In genomic region chr3:88140178-88140902, GRCm38 (mm10) we compare ENCODE assay signal across 7 mouse cellular contexts. TPM values are rescaled to one million over a fixed set of nuclear protein-coding genes. Genes with fewer than 3 reads are reported as not detected.
DNase-seq lines count a peak whose midpoint lies in the region; ATAC-seq and TF ChIP-seq lines count a peak whose summit lies in the region.

No protein-coding gene starts in this region.

- no peak for TF ChIP-seq POLR2A in CH12.LX (IDR thresholded peaks at IDR 0.05; ENCODE audit: low read depth, low read length)

- WGBS in forebrain, postnatal 0 days: 36% methylated on average over 11 of the region's 11 CpGs
- WGBS in intestine, embryonic 14.5 days: 9% methylated on average over 11 of the region's 11 CpGs
- WGBS in liver, embryonic 15.5 days (ENCODE audit: insufficient replicate concordance): 25% methylated on average over 11 of the region's 11 CpGs

- H3K9me3 ChIP-seq in CH12.LX (replicated peaks; ENCODE audit: low read length): no peaks in the 10 kb centered on the region
- no peaks in the 10 kb centered on the region for H3K9me3 ChIP-seq in forebrain, postnatal 0 days (ENCODE audit: low read length)
- no peaks in the 10 kb centered on the region for H3K9me3 ChIP-seq in intestine, embryonic 14.5 days (ENCODE audit: control insufficient read depth, low read length)
- no peaks in the 10 kb centered on the region for H3K9me3 ChIP-seq in liver, embryonic 15.5 days (replicated peaks)

- H3K4me2 ChIP-seq in CH12.LX (ENCODE audit: insufficient read depth, low read depth, poor library complexity, severe bottlenecking): peak overlapping the region; percentile 84
- H3K4me2 ChIP-seq in forebrain, postnatal 0 days (ENCODE audit: low read depth): no peak overlapping the region
- peak overlapping the region; percentile 97 for H3K4me2 ChIP-seq in intestine, embryonic 14.5 days (ENCODE audit: low read length)
- peak overlapping the region; percentile 98 for H3K4me2 ChIP-seq in liver, embryonic 15.5 days

- peaks cover 12 to 47% of the 10 kb centered on the region in 2 experiments for H3K4me1 ChIP-seq in CH12.LX (ENCODE audit: control insufficient read depth in 1 of 2, insufficient read depth in 2 of 2)
- H3K4me1 ChIP-seq in forebrain, postnatal 0 days (ENCODE audit: insufficient read depth): peaks cover 27% of the 10 kb centered on the region
- peaks cover 50% of the 10 kb centered on the region for H3K4me1 ChIP-seq in intestine, embryonic 14.5 days (replicated peaks; ENCODE audit: control insufficient read depth, insufficient read depth, low read length)
- H3K4me1 ChIP-seq in liver, embryonic 15.5 days (replicated peaks): peaks cover 81% of the 10 kb centered on the region

- H3K9ac ChIP-seq in CH12.LX (ENCODE audit: insufficient read depth, low read depth): peak overlapping the region; percentile 49
- no peak overlapping the region for H3K9ac ChIP-seq in forebrain, postnatal 0 days
- 0 out of 2 replicates have a peak overlapping the region, but pooled peaks have one; percentile 13 for H3K9ac ChIP-seq in intestine, embryonic 14.5 days (ENCODE audit: low read length)
- no peak overlapping the region for H3K9ac ChIP-seq in liver, embryonic 15.5 days

- no peak for TF ChIP-seq CTCF in CH12.LX (conservative IDR thresholded peaks at IDR 0.05 in 1 of 2, IDR thresholded peaks at IDR 0.05 in 1 of 2; ENCODE audit: low read depth in 2 of 2, low read length in 2 of 2)
- no peak for TF ChIP-seq CTCF in forebrain, postnatal 0 days (IDR thresholded peaks at IDR 0.05; ENCODE audit: low read depth)

- DNase-seq in CH12.LX (ENCODE audit: extremely low read depth): no peak
- DNase-seq in brain, adult 2 months (ENCODE audit: low read depth, low spot score): peak; percentile 90
- no peak for DNase-seq in forebrain, postnatal 0 days
- peak; percentile 61 for DNase-seq in intestine, embryonic 14.5 days (ENCODE audit: low spot score)
- DNase-seq in ovary, postnatal 14 days (ENCODE audit: low spot score): peak; percentile 63
- no peak for DNase-seq in adrenal gland, postnatal 36 days

- H3K4me3 ChIP-seq in CH12.LX (replicated peaks in 1 of 3; ENCODE audit: low read depth in 2 of 3, low read length in 2 of 3, poor library complexity in 1 of 3): peak overlapping the region in 1 of 3 experiments; percentile 96
- no peak overlapping the region for H3K4me3 ChIP-seq in forebrain, postnatal 0 days (ENCODE audit: low read depth, low read length)
- no peak overlapping the region; the same call in 1 of the 2 replicates for H3K4me3 ChIP-seq in intestine, embryonic 14.5 days (ENCODE audit: low read depth, low read length)
- H3K4me3 ChIP-seq in liver, embryonic 15.5 days (replicated peaks): no peak overlapping the region

- H3K36me3 ChIP-seq in CH12.LX (replicated peaks in 1 of 2; ENCODE audit: control insufficient read depth in 1 of 2, insufficient read depth in 1 of 2, low read length in 1 of 2): peaks cover 0 to 10% of the 10 kb centered on the region in 2 experiments
- H3K36me3 ChIP-seq in forebrain, postnatal 0 days (ENCODE audit: insufficient read depth): no peaks in the 10 kb centered on the region; the same call in 1 of the 2 replicates
- H3K36me3 ChIP-seq in intestine, embryonic 14.5 days (ENCODE audit: control insufficient read depth, insufficient read depth, low read length): no peaks in the 10 kb centered on the region
- no peaks in the 10 kb centered on the region for H3K36me3 ChIP-seq in liver, embryonic 15.5 days (replicated peaks)

- peak overlapping the region; percentile 88 for H3K27ac ChIP-seq in CH12.LX (ENCODE audit: insufficient read depth, low read depth)
- peak overlapping the region; percentile 55 for H3K27ac ChIP-seq in forebrain, postnatal 0 days (ENCODE audit: low read depth, low read length)
- peak overlapping the region; percentile 94 for H3K27ac ChIP-seq in intestine, embryonic 14.5 days (ENCODE audit: low read depth)
- peak overlapping the region; percentile 96 for H3K27ac ChIP-seq in liver, embryonic 15.5 days (replicated peaks)

- peaks cover 29% of the 10 kb centered on the region for H3K79me2 ChIP-seq in CH12.LX (replicated peaks; ENCODE audit: control insufficient read depth, extremely low read depth, insufficient read depth, poor library complexity, severe bottlenecking)

- TF ChIP-seq RAD21 in CH12.LX (IDR thresholded peaks at IDR 0.05; ENCODE audit: low read depth, low read length): no peak

- dilution Hi-C loops in CH12.LX (cut with MboI; ENCODE audit: extremely low pct_ligation_motif_present, extremely low pct_unique_long_range_greater_than_20kb, low sequenced_read_pairs): no loop called here

- no peak for TF ChIP-seq EP300 in CH12.LX (IDR thresholded peaks at IDR 0.05; ENCODE audit: low read length)

- no peaks in the 10 kb centered on the region for H3K27me3 ChIP-seq in CH12.LX (replicated peaks)
- H3K27me3 ChIP-seq in forebrain, postnatal 0 days (ENCODE audit: insufficient read depth, low read length): no peaks in the 10 kb centered on the region
- no peaks in the 10 kb centered on the region for H3K27me3 ChIP-seq in intestine, embryonic 14.5 days (replicated peaks; ENCODE audit: control insufficient read depth, insufficient read depth, low read length)
- H3K27me3 ChIP-seq in liver, embryonic 15.5 days: peaks cover 18% of the 10 kb centered on the region; the same call in 1 of the 2 replicates

- in situ Hi-C loops in CH12.LX (cut with MboI; ENCODE audit: low pct_ligation_motif_present, low pct_unique_long_range_greater_than_20kb, low sequenced_read_pairs): no loop called here

- ATAC-seq in forebrain, postnatal 0 days: no peak
- ATAC-seq in intestine, embryonic 14.5 days (replicated peaks; ENCODE audit: low FRiP score, low TSS enrichment, low read depth): no peak
- no peak for ATAC-seq in liver, embryonic 15.5 days (ENCODE audit: insufficient read depth)

TF ChIP-seq in CH12.LX, 34 proteins besides CTCF, POLR2A, EP300 and RAD21:
- TF ChIP-seq SIN3A (IDR thresholded peaks at IDR 0.05; ENCODE audit: low read length): no peak
- peak; percentile 49; the same call in 1 of the 2 replicates for TF ChIP-seq MAFK (IDR thresholded peaks at IDR 0.05; ENCODE audit: insufficient replicate concordance, low read length)
TF ChIP-seq in CH12.LX: peak in this region for 1.

RNA-seq across cellular contexts. Expression of gene Mef2d, which starts 1.8 kb away (rescaled TPM):
- total RNA-seq in CH12.LX (2012; rRNA removed): 10.9 and 11.0 TPM in 2 replicates
- 4.3 and 4.8 TPM in 2 replicates for total RNA-seq in CH12.LX (2014; rRNA removed)
- polyA plus RNA-seq in CH12.LX (2012; ENCODE audit: insufficient read length, low read depth): 51.2 and 75.8 TPM in 2 replicates
- total RNA-seq in forebrain, postnatal 0 days (2014; rRNA removed): 45.0 and 53.0 TPM in 2 replicates
- polyA plus RNA-seq in forebrain, postnatal 0 days (2015; fragmentation: Nextera tagmentation; extraction: Ambion mirVana): 30.9 and 34.0 TPM in 2 replicates
- polyA plus RNA-seq in intestine, embryonic 14.5 days (2014; fragmentation: Nextera tagmentation; extraction: Ambion mirVana): 23.4 and 23.8 TPM in 2 replicates
- polyA plus RNA-seq in liver, embryonic 15.5 days (2015; fragmentation: Nextera tagmentation; extraction: Ambion mirVana): 6.8 and 7.1 TPM in 2 replicates
- total RNA-seq in adrenal gland, postnatal 36 days (2021): 10 to 100 TPM; 85.1 to 99.4 TPM

RNA-seq across cellular contexts. Expression of gene Iqgap3, which starts 58.6 kb away (rescaled TPM):
- total RNA-seq in CH12.LX (2012; rRNA removed) (15.9 and 21.9 TPM in 2 replicates), CH12.LX (2014; rRNA removed) (12.1 and 13.0 TPM in 2 replicates)
- 16.1 and 18.3 TPM in 2 replicates for polyA plus RNA-seq in CH12.LX (2012; ENCODE audit: insufficient read length, low read depth)
- 3.1 and 6.8 TPM in 2 replicates for total RNA-seq in forebrain, postnatal 0 days (2014; rRNA removed)
- 1.6 and 2.0 TPM in 2 replicates for polyA plus RNA-seq in forebrain, postnatal 0 days (2015; fragmentation: Nextera tagmentation; extraction: Ambion mirVana)
- polyA plus RNA-seq in intestine, embryonic 14.5 days (2014; fragmentation: Nextera tagmentation; extraction: Ambion mirVana): 23.8 and 24.0 TPM in 2 replicates
- 7.3 and 8.0 TPM in 2 replicates for polyA plus RNA-seq in liver, embryonic 15.5 days (2015; fragmentation: Nextera tagmentation; extraction: Ambion mirVana)
- total RNA-seq in adrenal gland, postnatal 36 days (2021): 1 to 10 TPM; 2.1 to 2.2 TPM

Comparison
In these comparisons a context has a peak if more than half of its experiments do, and no peak if none do; other contexts are left out.
1. DNase-seq: peak in brain, adult 2 months (single experiment), intestine, embryonic 14.5 days (single experiment) and ovary, postnatal 14 days (single experiment); none in CH12.LX (single experiment), forebrain, postnatal 0 days (single experiment) and adrenal gland, postnatal 36 days (0 of 2).
2. H3K9ac ChIP-seq: peak in CH12.LX (single experiment) and intestine, embryonic 14.5 days (single experiment); none in forebrain, postnatal 0 days (single experiment) and liver, embryonic 15.5 days (single experiment).
3. Peak in every context shown above with its lines, with median percentiles within 50 percentile points of each other: H3K27ac ChIP-seq.